Mouse (Mus musculus): ENCODE measurements at regions not wholly inside any gene's neighbourhood (a gene's known extent, or its start where the extent isn't known, plus 50 kb on each side); places are given as distances from the start of the nearest gene placed in this dataset.

GRCm38 (mm10) chr8:56700580-56701145, 149.8 kb downstream of the Fbxo8 start:
- no peak for DNase-seq (ENCODE audit: extremely low read depth)
- dilution Hi-C loops (cut with MboI; ENCODE audit: extremely low pct_ligation_motif_present, extremely low pct_unique_long_range_greater_than_20kb, low sequenced_read_pairs), result no loop called here
- in situ Hi-C loops (cut with MboI; ENCODE audit: low pct_ligation_motif_present, low pct_unique_long_range_greater_than_20kb, low sequenced_read_pairs), result no loop called here
- no peak for TF ChIP-seq ZC3H11A (IDR thresholded peaks at IDR 0.05; ENCODE audit: low read depth, low read length)
- TF ChIP-seq TCF12 (IDR thresholded peaks at IDR 0.05; ENCODE audit: low read depth, low read length), result no peak
- no peak for TF ChIP-seq CTCF (conservative IDR thresholded peaks at IDR 0.05 in 1 of 2, IDR thresholded peaks at IDR 0.05 in 1 of 2; ENCODE audit: low read depth in 2 of 2, low read length in 2 of 2)
- TF ChIP-seq NRF1 (IDR thresholded peaks at IDR 0.05; ENCODE audit: low read depth, low read length), result no peak
- no peak for TF ChIP-seq USF1 (IDR thresholded peaks at IDR 0.05; ENCODE audit: low read depth, low read length)
- TF ChIP-seq ETS1 (conservative IDR thresholded peaks at IDR 0.05; ENCODE audit: low read depth, low read length), result no peak
- no peak for TF ChIP-seq ZMIZ1 (IDR thresholded peaks at IDR 0.05; ENCODE audit: low read depth, low read length)
- TF ChIP-seq JUN (IDR thresholded peaks at IDR 0.05; ENCODE audit: insufficient read depth, low read depth, low read length), result no peak
- TF ChIP-seq HCFC1 (IDR thresholded peaks at IDR 0.05; ENCODE audit: low read depth, low read length), result no peak
- TF ChIP-seq MEF2A (IDR thresholded peaks at IDR 0.05; ENCODE audit: borderline replicate concordance, low read depth, low read length), result no peak
- TF ChIP-seq MXI1 (IDR thresholded peaks at IDR 0.05; ENCODE audit: low read depth, low read length), result no peak
- no peak for TF ChIP-seq PAX5 (IDR thresholded peaks at IDR 0.05; ENCODE audit: low read length)
- no peak for TF ChIP-seq MAX (IDR thresholded peaks at IDR 0.05; ENCODE audit: low read length)
- TF ChIP-seq RAD21 (IDR thresholded peaks at IDR 0.05; ENCODE audit: low read depth, low read length), result no peak
- TF ChIP-seq UBTF (IDR thresholded peaks at IDR 0.05; ENCODE audit: low read depth, low read length), result no peak
- TF ChIP-seq NELFE (IDR thresholded peaks at IDR 0.05; ENCODE audit: low read depth, low read length), result no peak
- TF ChIP-seq E2F4 (IDR thresholded peaks at IDR 0.05; ENCODE audit: insufficient replicate concordance, low read depth, low read length), result no peak
- no peak for TF ChIP-seq RCOR1 (conservative IDR thresholded peaks at IDR 0.05; ENCODE audit: low read depth, low read length)
- no peak for TF ChIP-seq JUND (conservative IDR thresholded peaks at IDR 0.05; ENCODE audit: low read depth, low read length)
- no peak for TF ChIP-seq TBP (conservative IDR thresholded peaks at IDR 0.05; ENCODE audit: low read depth, low read length)
- no peak overlapping the region for H3K27ac ChIP-seq (ENCODE audit: insufficient read depth, low read depth)
- H3K36me3 ChIP-seq (replicated peaks in 1 of 2; ENCODE audit: control insufficient read depth in 1 of 2, insufficient read depth in 1 of 2, low read length in 1 of 2), result no peaks in the 10 kb centered on the region
- no peak overlapping the region for H3K9ac ChIP-seq (ENCODE audit: insufficient read depth, low read depth)
- H3K27me3 ChIP-seq (replicated peaks), result no peaks in the 10 kb centered on the region
- H3K4me2 ChIP-seq (ENCODE audit: insufficient read depth, low read depth, poor library complexity, severe bottlenecking), result no peak overlapping the region
- peaks cover 2% of the 10 kb centered on the region in 2 experiments; a peak in 3 of 4 replicates for H3K4me1 ChIP-seq (ENCODE audit: control insufficient read depth in 1 of 2, insufficient read depth in 2 of 2)
- no peaks in the 10 kb centered on the region for H3K79me2 ChIP-seq (replicated peaks; ENCODE audit: control insufficient read depth, extremely low read depth, insufficient read depth, poor library complexity, severe bottlenecking)
- no peak overlapping the region for H3K4me3 ChIP-seq (replicated peaks in 1 of 3; ENCODE audit: low read depth in 2 of 3, low read length in 2 of 3, poor library complexity in 1 of 3)
- H3K9me3 ChIP-seq (replicated peaks; ENCODE audit: low read length), result no peaks in the 10 kb centered on the region

DNA sequence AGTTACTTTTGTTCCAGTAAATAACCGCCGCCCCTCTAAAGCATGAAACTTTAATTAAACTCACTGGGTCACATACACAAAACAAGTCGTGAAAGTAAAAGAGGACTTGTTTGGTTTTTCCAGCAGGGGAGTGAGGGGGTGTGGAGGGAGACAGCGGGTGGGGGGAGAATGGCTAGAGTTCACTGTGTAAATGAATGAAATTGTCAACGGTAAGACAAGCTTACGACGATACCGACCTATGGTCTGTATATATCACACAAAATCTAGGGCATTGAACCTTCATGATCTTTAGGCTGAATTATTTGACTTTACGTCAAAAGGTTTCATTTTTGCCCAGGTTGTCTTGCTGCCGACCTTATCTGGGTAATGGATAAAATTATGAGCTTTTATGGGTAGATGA, 155.5 kb downstream of the Fbxo8 start:
- Histone ChIP-seq H3K9me3 (replicated peaks; ENCODE audit: low read length) (no peaks in the 10 kb centered on the region), H3K27ac (ENCODE audit: insufficient read depth, low read depth) (no peak overlapping the region), H3K4me1 (ENCODE audit: control insufficient read depth in 1 of 2, insufficient read depth in 2 of 2) (no peaks in the 10 kb centered on the region), H3K79me2 (replicated peaks; ENCODE audit: control insufficient read depth, extremely low read depth, insufficient read depth, poor library complexity, severe bottlenecking) (no peaks in the 10 kb centered on the region), H3K4me2 (ENCODE audit: insufficient read depth, low read depth, poor library complexity, severe bottlenecking) (no peak overlapping the region), H3K36me3 (replicated peaks in 1 of 2; ENCODE audit: control insufficient read depth in 1 of 2, insufficient read depth in 1 of 2, low read length in 1 of 2) (no peaks in the 10 kb centered on the region), H3K4me3 (replicated peaks in 1 of 3; ENCODE audit: low read depth in 2 of 3, low read length in 2 of 3, poor library complexity in 1 of 3) (no peak overlapping the region), H3K27me3 (replicated peaks) (no peaks in the 10 kb centered on the region), H3K9ac (ENCODE audit: insufficient read depth, low read depth) (no peak overlapping the region)
- dilution Hi-C loops (cut with MboI; ENCODE audit: extremely low pct_ligation_motif_present, extremely low pct_unique_long_range_greater_than_20kb, low sequenced_read_pairs) (no loop called here), in situ Hi-C loops (cut with MboI; ENCODE audit: low pct_ligation_motif_present, low pct_unique_long_range_greater_than_20kb, low sequenced_read_pairs) (no loop called here)
- TF ChIP-seq ELF1 (IDR thresholded peaks at IDR 0.05; ENCODE audit: low read depth, low read length) (no peak), NRF1 (IDR thresholded peaks at IDR 0.05; ENCODE audit: low read depth, low read length) (no peak), PAX5 (IDR thresholded peaks at IDR 0.05; ENCODE audit: low read length) (no peak), RCOR1 (conservative IDR thresholded peaks at IDR 0.05; ENCODE audit: low read depth, low read length) (no peak), HCFC1 (IDR thresholded peaks at IDR 0.05; ENCODE audit: low read depth, low read length) (no peak), MXI1 (IDR thresholded peaks at IDR 0.05; ENCODE audit: low read depth, low read length) (no peak), KAT2A (IDR thresholded peaks at IDR 0.05; ENCODE audit: insufficient replicate concordance, low read length) (no peak), USF1 (IDR thresholded peaks at IDR 0.05; ENCODE audit: low read depth, low read length) (no peak), ZNF384 (IDR thresholded peaks at IDR 0.05; ENCODE audit: low read depth, low read length) (no peak), MAX (IDR thresholded peaks at IDR 0.05; ENCODE audit: low read length) (no peak), EP300 (IDR thresholded peaks at IDR 0.05; ENCODE audit: low read length) (no peak), MAFK (IDR thresholded peaks at IDR 0.05; ENCODE audit: insufficient replicate concordance, low read length) (no peak), POLR2A (IDR thresholded peaks at IDR 0.05; ENCODE audit: low read depth, low read length) (no peak), SMC3 (IDR thresholded peaks at IDR 0.05; ENCODE audit: low read depth, low read length) (no peak), UBTF (IDR thresholded peaks at IDR 0.05; ENCODE audit: low read depth, low read length) (no peak), ZMIZ1 (IDR thresholded peaks at IDR 0.05; ENCODE audit: low read depth, low read length) (no peak), TBP (conservative IDR thresholded peaks at IDR 0.05; ENCODE audit: low read depth, low read length) (no peak), MEF2A (IDR thresholded peaks at IDR 0.05; ENCODE audit: borderline replicate concordance, low read depth, low read length) (no peak)
- no peak for DNase-seq (ENCODE audit: extremely low read depth)
